Mouse (Mus musculus): Measurements from ENCODE around the gene Crtac1.

GRCm38 (mm10) chr19:42288361-42288760 lies 143.2 kb downstream of the Crtac1 start:
- TF ChIP-seq ZNF384 (IDR thresholded peaks at IDR 0.05; ENCODE audit: low read depth, low read length) = no peak
- no peak for TF ChIP-seq CTCF (conservative IDR thresholded peaks at IDR 0.05 in 1 of 2, IDR thresholded peaks at IDR 0.05 in 1 of 2; ENCODE audit: low read depth in 2 of 2, low read length in 2 of 2)
- TF ChIP-seq EP300 (IDR thresholded peaks at IDR 0.05; ENCODE audit: low read length) = no peak
- no peak for TF ChIP-seq POLR2AphosphoS2 (IDR thresholded peaks at IDR 0.05; ENCODE audit: low read depth, low read length)
- TF ChIP-seq MXI1 (IDR thresholded peaks at IDR 0.05; ENCODE audit: low read depth, low read length) = no peak
- no peak for TF ChIP-seq SIN3A (IDR thresholded peaks at IDR 0.05; ENCODE audit: low read length)
- no peak for TF ChIP-seq POLR2A (IDR thresholded peaks at IDR 0.05; ENCODE audit: low read depth, low read length)
- TF ChIP-seq ETS1 (conservative IDR thresholded peaks at IDR 0.05; ENCODE audit: low read depth, low read length) = no peak
- no peak for TF ChIP-seq RCOR1 (conservative IDR thresholded peaks at IDR 0.05; ENCODE audit: low read depth, low read length)
- TF ChIP-seq JUN (IDR thresholded peaks at IDR 0.05; ENCODE audit: insufficient read depth, low read depth, low read length) = no peak
- TF ChIP-seq HCFC1 (IDR thresholded peaks at IDR 0.05; ENCODE audit: low read depth, low read length) = no peak
- TF ChIP-seq ELF1 (IDR thresholded peaks at IDR 0.05; ENCODE audit: low read depth, low read length) = no peak
- no peak for TF ChIP-seq MAFK (IDR thresholded peaks at IDR 0.05; ENCODE audit: insufficient replicate concordance, low read length)

Measured in CH12.LX (cell line).